Mouse (Mus musculus): ENCODE data around the gene Ankfn1. TPM values are rescaled to one million over a fixed set of nuclear protein-coding genes. Genes with fewer than 3 reads are reported as not detected.

The Ankfn1 gene
- polyA plus RNA-seq, 1 experiment, result 0.18 TPM

- Histone ChIP-seq H3K79me2 (ENCODE audit: control insufficient read depth, insufficient read depth) (no peaks in the 10 kb centered on the region), H3K4me3 (no peak overlapping the region), H3ac (ENCODE audit: control insufficient read depth, insufficient read length) (no peak overlapping the region), H3K36me3 (ENCODE audit: control insufficient read depth, insufficient read depth) (no peaks in the 10 kb centered on the region), H3K4me2 (ENCODE audit: low read depth) (no peak overlapping the region), H3K27me3 (ENCODE audit: control insufficient read depth, insufficient read depth, insufficient read length) (no peaks in the 10 kb centered on the region)
- TF ChIP-seq SRF (IDR thresholded peaks at IDR 0.05; ENCODE audit: control insufficient read depth, insufficient read length, low read depth) (no peak), E2F4 (IDR thresholded peaks at IDR 0.05; ENCODE audit: insufficient read depth) (no peak), MAX (IDR thresholded peaks at IDR 0.05; ENCODE audit: low read depth) (no peak), REST (IDR thresholded peaks at IDR 0.05; ENCODE audit: insufficient read depth, insufficient read length) (no peak), CEBPB (IDR thresholded peaks at IDR 0.05; ENCODE audit: insufficient read depth, poor library complexity, severe bottlenecking) (no peak), MYOG (IDR thresholded peaks at IDR 0.05; ENCODE audit: control insufficient read depth in 1 of 3, insufficient read depth in 1 of 3, insufficient read length in 2 of 3, low read depth in 2 of 3) (no peak), USF1 (IDR thresholded peaks at IDR 0.05; ENCODE audit: low read depth) (no peak), TCF12 (IDR thresholded peaks at IDR 0.05; ENCODE audit: insufficient read depth, poor library complexity, severe bottlenecking) (no peak), MYOD1 (IDR thresholded peaks at IDR 0.05; ENCODE audit: control insufficient read depth in 1 of 3, insufficient read length in 2 of 3, low read depth in 2 of 3) (no peak), TCF3 (IDR thresholded peaks at IDR 0.05; ENCODE audit: insufficient read length, low read depth) (no peak), POLR2A (IDR thresholded peaks at IDR 0.05; ENCODE audit: insufficient read length, low read depth) (no peak), POLR2AphosphoS2 (IDR thresholded peaks at IDR 0.05; ENCODE audit: insufficient read length, low read depth) (no peak)
Measured at GRCm38 (mm10) chr11:89416769-89417168, 360.7 kb downstream of the Ankfn1 start.

- Histone ChIP-seq H3K27me3 (ENCODE audit: control insufficient read depth, insufficient read depth, insufficient read length) (no peaks in the 10 kb centered on the region), H3K79me2 (ENCODE audit: control insufficient read depth, insufficient read depth) (no peaks in the 10 kb centered on the region), H3ac (ENCODE audit: control insufficient read depth, insufficient read length) (no peak overlapping the region), H3K4me2 (ENCODE audit: low read depth) (no peak overlapping the region), H3K36me3 (ENCODE audit: control insufficient read depth, insufficient read depth) (no peaks in the 10 kb centered on the region), H3K4me3 (no peak overlapping the region)
- no peak for TF ChIP-seq TCF3 (IDR thresholded peaks at IDR 0.05; ENCODE audit: insufficient read length, low read depth)
- TF ChIP-seq CEBPB (IDR thresholded peaks at IDR 0.05; ENCODE audit: insufficient read depth, poor library complexity, severe bottlenecking), result no peak
- TF ChIP-seq MAX (IDR thresholded peaks at IDR 0.05; ENCODE audit: low read depth), result no peak
- no peak for TF ChIP-seq USF1 (IDR thresholded peaks at IDR 0.05; ENCODE audit: low read depth)
- no peak for TF ChIP-seq TCF12 (IDR thresholded peaks at IDR 0.05; ENCODE audit: insufficient read depth, poor library complexity, severe bottlenecking)
- TF ChIP-seq REST (IDR thresholded peaks at IDR 0.05; ENCODE audit: insufficient read depth, insufficient read length), result no peak
- TF ChIP-seq POLR2AphosphoS2 (IDR thresholded peaks at IDR 0.05; ENCODE audit: insufficient read length, low read depth), result no peak
- no peak for TF ChIP-seq MYOD1 (IDR thresholded peaks at IDR 0.05; ENCODE audit: control insufficient read depth in 1 of 3, insufficient read length in 2 of 3, low read depth in 2 of 3)
- no peak for TF ChIP-seq MYOG (IDR thresholded peaks at IDR 0.05; ENCODE audit: control insufficient read depth in 1 of 3, insufficient read depth in 1 of 3, insufficient read length in 2 of 3, low read depth in 2 of 3)
- TF ChIP-seq POLR2A (IDR thresholded peaks at IDR 0.05; ENCODE audit: insufficient read length, low read depth), result no peak
- no peak for TF ChIP-seq E2F4 (IDR thresholded peaks at IDR 0.05; ENCODE audit: insufficient read depth)
- no peak for TF ChIP-seq SRF (IDR thresholded peaks at IDR 0.05; ENCODE audit: control insufficient read depth, insufficient read length, low read depth)
Measured at GRCm38 (mm10) chr11:89408774-89409173, 368.7 kb downstream of the Ankfn1 start.

- TF ChIP-seq E2F4 (IDR thresholded peaks at IDR 0.05; ENCODE audit: insufficient read depth) (no peak), TCF3 (IDR thresholded peaks at IDR 0.05; ENCODE audit: insufficient read length, low read depth) (no peak), POLR2AphosphoS2 (IDR thresholded peaks at IDR 0.05; ENCODE audit: insufficient read length, low read depth) (no peak), CEBPB (IDR thresholded peaks at IDR 0.05; ENCODE audit: insufficient read depth, poor library complexity, severe bottlenecking) (no peak), POLR2A (IDR thresholded peaks at IDR 0.05; ENCODE audit: insufficient read length, low read depth) (no peak), REST (IDR thresholded peaks at IDR 0.05; ENCODE audit: insufficient read depth, insufficient read length) (no peak), TCF12 (IDR thresholded peaks at IDR 0.05; ENCODE audit: insufficient read depth, poor library complexity, severe bottlenecking) (no peak), USF1 (IDR thresholded peaks at IDR 0.05; ENCODE audit: low read depth) (no peak), SRF (IDR thresholded peaks at IDR 0.05; ENCODE audit: control insufficient read depth, insufficient read length, low read depth) (no peak), MYOG (IDR thresholded peaks at IDR 0.05; ENCODE audit: control insufficient read depth in 1 of 3, insufficient read depth in 1 of 3, insufficient read length in 2 of 3, low read depth in 2 of 3) (no peak), MYOD1 (IDR thresholded peaks at IDR 0.05; ENCODE audit: control insufficient read depth in 1 of 3, insufficient read length in 2 of 3, low read depth in 2 of 3) (no peak), MAX (IDR thresholded peaks at IDR 0.05; ENCODE audit: low read depth) (no peak)
- Histone ChIP-seq H3K36me3 (ENCODE audit: control insufficient read depth, insufficient read depth) (no peaks in the 10 kb centered on the region), H3ac (ENCODE audit: control insufficient read depth, insufficient read length) (no peak overlapping the region), H3K4me2 (ENCODE audit: low read depth) (no peak overlapping the region), H3K4me3 (no peak overlapping the region), H3K79me2 (ENCODE audit: control insufficient read depth, insufficient read depth) (no peaks in the 10 kb centered on the region), H3K27me3 (ENCODE audit: control insufficient read depth, insufficient read depth, insufficient read length) (no peaks in the 10 kb centered on the region)
Measured at GRCm38 (mm10) chr11:89404489-89404888, 373.0 kb downstream of the Ankfn1 start.

- no peak overlapping the region for H3K4me2 ChIP-seq (ENCODE audit: low read depth)
- no peaks in the 10 kb centered on the region for H3K79me2 ChIP-seq (ENCODE audit: control insufficient read depth, insufficient read depth)
- TF ChIP-seq TCF3 (IDR thresholded peaks at IDR 0.05; ENCODE audit: insufficient read length, low read depth) (no peak), MYOD1 (IDR thresholded peaks at IDR 0.05; ENCODE audit: control insufficient read depth in 1 of 3, insufficient read length in 2 of 3, low read depth in 2 of 3) (no peak), CEBPB (IDR thresholded peaks at IDR 0.05; ENCODE audit: insufficient read depth, poor library complexity, severe bottlenecking) (no peak), TCF12 (IDR thresholded peaks at IDR 0.05; ENCODE audit: insufficient read depth, poor library complexity, severe bottlenecking) (no peak), REST (IDR thresholded peaks at IDR 0.05; ENCODE audit: insufficient read depth, insufficient read length) (no peak)
- H3K36me3 ChIP-seq (ENCODE audit: control insufficient read depth, insufficient read depth), result no peaks in the 10 kb centered on the region
- no peaks in the 10 kb centered on the region for H3K27me3 ChIP-seq (ENCODE audit: control insufficient read depth, insufficient read depth, insufficient read length)
- no peak overlapping the region for H3K4me3 ChIP-seq
- no peak overlapping the region for H3ac ChIP-seq (ENCODE audit: control insufficient read depth, insufficient read length)
Measured at GRCm38 (mm10) chr11:89403436-89403835, 374.0 kb downstream of the Ankfn1 start.

- H3K79me2 ChIP-seq (ENCODE audit: control insufficient read depth, insufficient read depth), result no peaks in the 10 kb centered on the region
- H3ac ChIP-seq (ENCODE audit: control insufficient read depth, insufficient read length), result no peak overlapping the region
- H3K4me2 ChIP-seq (ENCODE audit: low read depth), result no peak overlapping the region
- TF ChIP-seq CEBPB (IDR thresholded peaks at IDR 0.05; ENCODE audit: insufficient read depth, poor library complexity, severe bottlenecking) (no peak), SRF (IDR thresholded peaks at IDR 0.05; ENCODE audit: control insufficient read depth, insufficient read length, low read depth) (no peak), POLR2A (IDR thresholded peaks at IDR 0.05; ENCODE audit: insufficient read length, low read depth) (no peak), TCF12 (IDR thresholded peaks at IDR 0.05; ENCODE audit: insufficient read depth, poor library complexity, severe bottlenecking) (no peak), MYOG (IDR thresholded peaks at IDR 0.05; ENCODE audit: control insufficient read depth in 1 of 3, insufficient read depth in 1 of 3, insufficient read length in 2 of 3, low read depth in 2 of 3) (no peak), MAX (IDR thresholded peaks at IDR 0.05; ENCODE audit: low read depth) (no peak), USF1 (IDR thresholded peaks at IDR 0.05; ENCODE audit: low read depth) (no peak), E2F4 (IDR thresholded peaks at IDR 0.05; ENCODE audit: insufficient read depth) (no peak), REST (IDR thresholded peaks at IDR 0.05; ENCODE audit: insufficient read depth, insufficient read length) (no peak), TCF3 (IDR thresholded peaks at IDR 0.05; ENCODE audit: insufficient read length, low read depth) (no peak), POLR2AphosphoS2 (IDR thresholded peaks at IDR 0.05; ENCODE audit: insufficient read length, low read depth) (no peak), MYOD1 (IDR thresholded peaks at IDR 0.05; ENCODE audit: control insufficient read depth in 1 of 3, insufficient read length in 2 of 3, low read depth in 2 of 3) (no peak)
- H3K4me3 ChIP-seq, result no peak overlapping the region
- no peaks in the 10 kb centered on the region for H3K36me3 ChIP-seq (ENCODE audit: control insufficient read depth, insufficient read depth)
- H3K27me3 ChIP-seq (ENCODE audit: control insufficient read depth, insufficient read depth, insufficient read length), result no peaks in the 10 kb centered on the region
Measured at GRCm38 (mm10) chr11:89388851-89389250, 388.6 kb downstream of the Ankfn1 start.
